Mouse (Mus musculus) cerebellum, adult 2 months (tissue): ENCODE measurements around the gene Decr2.

ENCODE experiments used
- CTCF ChIP-seq: fragments of 200-500 bp; IDR thresholded peaks from 2 replicates; pipeline ENCODE4 v1.5.1; 2011; ENCODE audit warnings: low read depth, mild to moderate bottlenecking, control low read depth, low read length, moderate library complexity, borderline replicate concordance; ENCODE audit not compliant: insufficient read depth
- POLR2A ChIP-seq: fragments of 200-500 bp; IDR thresholded peaks from 2 replicates; pipeline ENCODE4 v1.6.1; 2011; ENCODE audit warnings: low read length, control low read depth, borderline replicate concordance; ENCODE audit not compliant: insufficient read depth

DNA sequence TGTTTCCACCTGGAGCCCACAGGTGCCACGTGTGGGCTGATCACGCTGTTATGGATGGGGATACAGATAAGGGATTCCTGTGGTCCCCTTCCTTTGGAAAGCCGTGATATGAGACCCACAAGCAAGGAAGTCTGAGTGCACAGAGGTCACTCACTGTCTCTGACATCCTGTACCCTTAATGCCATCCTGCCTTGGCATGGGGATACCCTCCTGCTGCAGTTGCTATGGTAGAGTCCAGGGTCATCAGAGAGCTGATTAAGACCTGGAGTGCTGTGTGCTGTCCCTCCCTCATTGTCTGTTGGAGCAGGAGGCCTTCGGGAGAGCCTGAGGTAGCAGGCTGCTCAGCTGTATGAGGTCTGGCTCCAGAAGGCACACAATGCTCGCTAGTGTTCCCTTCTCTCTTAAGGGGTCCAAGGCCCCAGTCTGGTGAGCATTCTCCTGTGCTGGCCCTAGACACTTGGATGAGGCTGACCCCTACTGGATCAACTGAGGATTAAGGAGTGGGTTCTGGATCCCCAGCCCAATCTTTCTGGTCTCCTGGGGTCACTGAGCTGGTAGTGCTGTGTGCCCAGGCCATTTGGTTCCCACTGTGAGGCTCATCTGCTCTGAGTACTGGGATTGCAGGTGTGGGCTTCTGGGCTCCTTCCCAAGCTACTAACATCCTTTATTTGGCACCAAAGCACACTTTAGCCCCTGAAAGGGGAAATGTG lies 32.4 kb upstream of the Decr2 start:
- no peak for TF ChIP-seq CTCF
- no peak for TF ChIP-seq POLR2A
